Comparison of ENCODE assay signal across 14 mouse cellular contexts in the genomic region with DNA sequence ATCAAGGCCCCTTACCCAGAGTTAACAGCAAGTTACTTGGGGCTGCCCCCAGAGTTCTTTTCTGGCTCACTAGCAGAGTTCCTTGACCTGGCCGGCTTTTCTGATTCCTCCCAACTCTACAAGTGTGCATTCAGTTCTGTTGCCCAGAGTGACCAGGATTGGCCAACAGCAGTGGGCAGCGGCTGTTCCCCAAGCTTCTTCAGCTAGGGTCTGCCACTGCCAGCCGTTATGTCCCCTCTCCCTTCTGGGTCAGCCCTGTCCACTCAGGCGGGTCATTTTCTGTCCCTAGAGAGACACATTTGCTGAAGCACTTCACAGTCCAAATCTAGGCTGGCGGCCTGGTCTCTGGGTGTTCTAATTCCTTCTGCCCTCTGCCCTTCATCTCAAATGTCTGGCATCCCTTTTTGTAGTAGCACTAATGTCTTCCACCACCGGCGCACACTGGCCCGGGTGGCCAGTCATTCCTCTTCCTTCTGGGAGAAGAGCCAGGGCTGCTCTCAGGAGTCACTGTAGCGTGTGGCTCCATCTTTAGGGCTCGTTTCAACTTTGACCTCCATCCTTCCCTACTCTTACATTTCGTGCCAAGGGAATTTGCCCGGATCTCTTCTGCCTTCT.
DNase-seq lines count a peak whose midpoint lies in the region; ATAC-seq lines count a peak whose summit lies in the region.
"Had no signal": no experiment of that assay in that cellular context is flagged by ENCODE, and none has a peak within 500 bp of the region (broad histone marks: within the 10 kb centered on the region; RNA-seq: fewer than 3 reads in every experiment).

No protein-coding gene starts in this region.

- H3K36me3 ChIP-seq in kidney, embryonic 14.5 days (ENCODE audit: control insufficient read depth, insufficient read depth, low read length), result no peaks in the 10 kb centered on the region
- H3K36me3 ChIP-seq: hindbrain, embryonic 15.5 days had no signal

- H3K4me3 ChIP-seq in kidney, embryonic 14.5 days (ENCODE audit: low read length), result no peak overlapping the region
- H3K4me3 ChIP-seq: forebrain, embryonic 13.5 days; hindbrain, embryonic 15.5 days; left cerebral cortex, adult 2 months had no signal

- no peaks in the 10 kb centered on the region for H3K9me3 ChIP-seq in kidney, embryonic 14.5 days (ENCODE audit: control insufficient read depth, low read length)
- H3K9me3 ChIP-seq: forebrain, embryonic 13.5 days; hindbrain, embryonic 15.5 days had no signal

- ATAC-seq in kidney, embryonic 14.5 days (ENCODE audit: low FRiP score, low TSS enrichment), result no peak
- ATAC-seq: activated CD4-positive, CD25-positive, alpha-beta regulatory T cell, adult 4 months; forebrain, embryonic 13.5 days had no signal

- no peaks in the 10 kb centered on the region for H3K27me3 ChIP-seq in kidney, embryonic 14.5 days (ENCODE audit: control insufficient read depth, insufficient read depth, low read length)
- H3K27me3 ChIP-seq: hindbrain, embryonic 15.5 days had no signal

- DNase-seq in kidney, adult 11 months, result peak; percentile 81
- DNase-seq in 3134 (ENCODE audit: extremely low read depth, insufficient read length, low spot score) (peak; percentile 69), NIH3T3 (ENCODE audit: low read depth) (peak; percentile 26)
- DNase-seq in kidney, adult 8-10 months, result peak; percentile 75 to 77
- DNase-seq in neural tube, embryonic 10.5 days (ENCODE audit: extremely low spot score, low spot score), result no peak
- no peak for DNase-seq in urinary bladder, postnatal 10 days (ENCODE audit: low spot score)
- DNase-seq in thymus, adult 18-20 months, result no peak
- DNase-seq: lung, postnatal 14 days had no signal

- no peak overlapping the region for H3K9ac ChIP-seq in kidney, embryonic 14.5 days (ENCODE audit: low read depth, low read length)
- H3K9ac ChIP-seq: forebrain, embryonic 13.5 days; hindbrain, embryonic 15.5 days had no signal

- H3K4me2 ChIP-seq in kidney, embryonic 14.5 days (replicated peaks; ENCODE audit: low read depth, low read length), result no peak overlapping the region; the same call in 1 of the 2 replicates
- H3K4me2 ChIP-seq: forebrain, embryonic 13.5 days; hindbrain, embryonic 15.5 days; liver, embryonic 11.5 days had no signal

- H3K27ac ChIP-seq in kidney, embryonic 14.5 days (ENCODE audit: low read depth, low read length), result no peak overlapping the region
- H3K27ac ChIP-seq: forebrain, embryonic 13.5 days; hindbrain, embryonic 15.5 days; left cerebral cortex, adult 2 months had no signal

- peaks cover 32% of the 10 kb centered on the region for H3K4me1 ChIP-seq in kidney, embryonic 14.5 days (ENCODE audit: control insufficient read depth, insufficient read depth, low read length)

- 62% methylated on average over 12 of the region's 12 CpGs for WGBS in kidney, embryonic 14.5 days

Comparison
In these comparisons a context has a peak if more than half of its experiments do, and no peak if none do; other contexts are left out.
1. DNase-seq: peak in kidney, adult 11 months (single experiment), 3134 (single experiment), NIH3T3 (single experiment) and kidney, adult 8-10 months (2 of 2); none in neural tube, embryonic 10.5 days (single experiment), urinary bladder, postnatal 10 days (single experiment) and thymus, adult 18-20 months (0 of 2).